Mouse (Mus musculus): ENCODE results near the gene Hirip3.

DNA sequence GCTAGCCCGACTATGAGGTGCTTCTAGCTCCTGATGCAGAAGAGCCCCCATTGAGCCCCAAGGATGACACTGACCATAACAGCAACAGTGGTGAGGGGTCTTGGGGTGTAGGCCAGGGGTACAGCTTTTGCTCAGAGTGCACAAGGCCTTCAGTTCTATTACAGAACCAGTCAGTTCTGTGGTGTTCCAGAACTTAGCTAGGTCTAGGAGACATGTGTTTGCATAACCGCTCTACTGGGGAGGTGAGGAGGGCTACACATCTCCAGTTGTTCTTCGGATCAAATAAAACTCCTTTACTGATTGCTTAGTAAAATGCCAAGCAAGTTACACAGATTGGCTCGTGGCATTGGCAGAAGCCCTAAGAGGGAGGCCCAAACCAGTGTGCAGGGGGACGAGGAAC is 30.2 kb upstream of the Hirip3 start, which contains the start of gene 4930451I11Rik:
- TF ChIP-seq CTCF (IDR thresholded peaks at IDR 0.05; ENCODE audit: insufficient read depth, low read depth, low read length), result no peak
- TF ChIP-seq POLR2A (IDR thresholded peaks at IDR 0.05; ENCODE audit: insufficient read depth, low read depth, low read length), result no peak
